Mouse (Mus musculus): ENCODE results near the gene Pnpla7.

Pnpla7 gene

GRCm38 (mm10) chr2:25075506-25075905 is 99.7 kb downstream of the Pnpla7 start:
- DNase-seq, result peak; percentile 61

GRCm38 (mm10) chr2:25078967-25079366 is 103.1 kb downstream of the Pnpla7 start:
- peak; percentile 57 for DNase-seq

- DNase-seq, result peak; percentile 60
Measured at GRCm38 (mm10) chr2:25080076-25080475, 104.2 kb downstream of the Pnpla7 start, which contains the start of gene Entpd8. TSS of gene Entpd8 (plus strand) at chr2:25080304.

GRCm38 (mm10) chr2:25083697-25084096 is 107.9 kb downstream of the Pnpla7 start:
- DNase-seq, result no peak

GRCm38 (mm10) chr2:25085571-25085970 is 109.7 kb downstream of the Pnpla7 start:
- no peak for DNase-seq

GRCm38 (mm10) chr2:25087842-25088241 is 112.0 kb downstream of the Pnpla7 start:
- no peak for DNase-seq

GRCm38 (mm10) chr2:25088636-25089035 is 112.8 kb downstream of the Pnpla7 start:
- no peak for DNase-seq

GRCm38 (mm10) chr2:25094785-25095108 is 118.9 kb downstream of the Pnpla7 start:
- no peak for DNase-seq

GRCm38 (mm10) chr2:25095109-25095850 is 119.4 kb downstream of the Pnpla7 start, which contains the start of gene Noxa1:
TSS of gene Noxa1 (minus strand) at chr2:25095149.
- no peak for DNase-seq

GRCm38 (mm10) chr2:25098005-25098615 is 122.3 kb downstream of the Pnpla7 start:
- no peak for DNase-seq

GRCm38 (mm10) chr2:25098956-25099355 is 123.1 kb downstream of the Pnpla7 start:
- DNase-seq, result peak; percentile 68

GRCm38 (mm10) chr2:25099703-25100102 is 123.9 kb downstream of the Pnpla7 start:
- DNase-seq, result no peak

Measured in kidney, postnatal 10 days (tissue).